Mouse (Mus musculus) ovary, postnatal 10 days (tissue): ENCODE results near the gene Gm10840.
"Not testable (repeated sequence)": the region's sequence is repeated elsewhere in the genome, so short reads cannot be mapped to it uniquely, and the experiment has no call there.

Experiments used
- DNase-seq: peaks from one replicate; pipeline ENCODE4 v3.0.0; 2022; ENCODE audit warnings: low spot score

Gm10840 gene

DNA sequence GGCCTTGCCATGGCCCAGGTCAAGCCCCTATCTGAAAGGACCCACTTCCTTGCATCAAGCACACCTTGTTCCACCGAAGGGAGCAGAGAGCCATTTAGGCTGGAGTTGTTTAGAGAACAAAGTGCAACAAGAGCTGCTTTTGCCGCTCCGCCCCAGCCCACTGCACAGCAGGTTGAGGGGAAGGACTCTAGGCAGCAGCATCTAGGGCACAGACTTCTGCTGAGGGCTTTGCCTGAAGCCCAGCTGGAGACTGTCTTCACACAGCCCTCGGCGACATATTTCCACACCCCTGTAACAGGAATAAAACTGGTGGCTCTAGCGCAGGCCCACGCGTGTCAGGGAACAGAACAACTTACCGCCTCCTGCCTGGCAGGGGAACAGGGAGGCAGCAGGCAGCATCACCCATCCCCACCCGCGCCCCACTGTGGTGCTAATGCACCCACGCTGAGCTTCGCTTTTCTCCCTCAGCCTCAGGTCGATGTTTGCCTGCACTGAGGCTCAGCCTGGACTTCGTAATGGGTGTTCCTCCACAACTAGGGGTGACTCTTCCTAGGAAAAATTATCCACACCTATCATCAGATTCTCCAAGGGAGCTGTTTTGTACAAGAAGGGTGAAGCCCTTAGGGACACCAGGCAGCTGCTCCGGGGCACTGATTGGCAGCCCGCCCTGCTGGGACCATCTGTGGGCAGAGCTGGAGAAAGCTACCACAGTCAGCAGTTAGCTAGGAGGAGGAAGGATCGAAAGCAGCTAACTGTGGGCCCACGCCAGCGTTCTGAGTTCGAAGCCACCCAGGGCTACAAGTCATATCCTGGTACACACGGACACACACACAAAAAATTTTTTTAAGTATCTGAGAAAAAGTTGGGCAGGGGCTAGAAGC lies at the start of gene Gm10840, which contains the start of gene Limd2:
Gene Gm10840, plus strand, starts transcription at position 10 of the 881 bp plus-strand sequence.
Gene Limd2, minus strand, starts transcription at position 20 of the 881 bp plus-strand sequence.
- DNase-seq = no peak

DNA sequence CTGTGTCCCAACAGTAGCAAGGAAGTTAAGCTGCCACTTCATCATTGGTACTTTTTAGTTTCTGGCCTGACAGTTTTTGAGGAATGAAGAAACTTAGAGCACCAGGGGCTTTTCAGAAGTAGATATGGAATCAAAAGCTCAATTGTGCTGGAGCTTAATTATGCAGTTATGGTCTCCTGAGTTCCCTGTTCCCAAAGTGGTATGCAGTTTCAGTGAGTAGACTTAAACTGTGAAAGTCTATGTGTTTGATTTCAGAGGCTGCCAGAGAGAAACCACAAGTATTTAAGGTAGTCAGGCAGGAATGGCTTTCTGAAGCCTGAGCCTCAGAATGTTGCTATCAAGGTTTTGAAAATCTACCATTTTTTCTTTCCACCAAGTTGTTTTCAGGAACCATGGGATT lies 49.0 kb upstream of the Gm10840 start:
- no peak for DNase-seq

DNA sequence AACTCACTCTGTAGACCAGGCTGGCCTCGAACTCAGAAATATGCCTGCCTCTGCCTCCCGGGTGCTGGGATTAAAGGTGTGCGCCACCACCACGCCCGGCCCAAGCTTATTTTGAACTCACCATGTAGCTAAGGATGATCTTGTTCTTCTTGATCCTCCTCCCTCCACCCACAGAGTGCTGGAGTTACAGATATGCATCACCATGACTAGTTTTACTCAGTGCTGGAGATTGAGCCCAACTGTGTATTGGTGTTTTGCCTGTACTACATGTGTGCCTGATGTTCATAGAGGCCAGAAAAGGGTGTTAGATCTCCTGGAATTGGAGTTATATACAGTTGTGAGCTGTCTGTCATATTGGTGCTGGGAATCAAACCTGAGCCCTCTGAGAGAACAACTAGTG lies 38.4 kb upstream of the Gm10840 start:
- DNase-seq = no peak

DNA sequence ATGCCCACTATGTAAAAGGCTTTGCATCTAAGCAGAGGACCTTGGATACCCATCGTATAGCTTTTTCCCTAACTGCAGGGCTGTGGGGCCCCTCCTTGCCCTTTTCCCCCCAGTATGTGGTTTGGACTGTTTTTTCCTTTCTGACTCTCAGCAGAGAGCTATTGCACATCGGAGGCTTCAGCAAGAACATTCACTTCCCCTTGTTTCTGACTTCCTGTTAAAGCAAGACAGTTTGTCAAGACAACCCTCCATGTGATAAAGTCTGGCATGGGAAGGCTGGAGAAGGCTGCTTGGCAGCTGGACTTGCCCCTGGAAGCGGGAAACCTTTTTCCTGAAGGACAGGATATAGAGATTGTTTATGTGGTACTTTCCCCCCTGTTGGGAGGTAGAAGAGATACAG lies 37.9 kb upstream of the Gm10840 start:
- no peak for DNase-seq

DNA sequence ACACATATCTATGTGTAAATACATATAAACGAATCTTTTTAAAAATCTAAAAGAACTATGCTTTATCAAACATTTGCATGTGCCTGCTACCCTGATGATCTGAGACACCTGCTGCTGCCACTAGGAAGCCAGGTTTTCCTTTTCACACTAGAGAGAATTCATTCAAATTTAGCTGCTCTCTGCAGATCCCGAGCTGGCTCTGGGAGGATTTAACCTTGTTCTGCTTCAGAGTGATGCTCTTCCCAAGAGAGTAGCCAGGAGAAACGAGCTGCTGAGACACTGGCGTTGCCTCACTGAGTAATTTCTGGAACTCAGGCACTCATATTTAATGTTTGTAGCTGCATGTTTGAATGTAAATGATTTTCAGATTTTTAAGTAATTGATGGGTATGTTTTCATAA lies 35.9 kb upstream of the Gm10840 start:
- no peak for DNase-seq

DNA sequence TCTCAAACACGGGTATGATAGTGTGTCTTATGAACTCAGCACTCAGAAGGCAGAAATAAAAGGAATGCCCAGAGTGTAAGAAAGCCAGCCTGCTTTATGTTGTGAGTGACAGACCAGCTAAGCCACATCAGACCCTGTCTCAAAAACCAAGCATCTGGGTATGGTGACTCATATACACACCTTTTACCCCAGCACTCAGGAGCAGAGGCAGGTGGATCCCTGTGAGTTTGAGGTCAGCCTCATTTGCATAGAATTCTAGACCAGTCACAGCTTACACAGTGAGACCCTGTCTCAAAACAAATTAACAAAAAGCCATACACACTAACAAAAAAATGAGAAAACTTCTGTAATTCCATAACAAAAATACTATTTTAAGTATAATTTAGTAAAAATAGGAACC lies 34.8 kb upstream of the Gm10840 start:
- no peak for DNase-seq

DNA sequence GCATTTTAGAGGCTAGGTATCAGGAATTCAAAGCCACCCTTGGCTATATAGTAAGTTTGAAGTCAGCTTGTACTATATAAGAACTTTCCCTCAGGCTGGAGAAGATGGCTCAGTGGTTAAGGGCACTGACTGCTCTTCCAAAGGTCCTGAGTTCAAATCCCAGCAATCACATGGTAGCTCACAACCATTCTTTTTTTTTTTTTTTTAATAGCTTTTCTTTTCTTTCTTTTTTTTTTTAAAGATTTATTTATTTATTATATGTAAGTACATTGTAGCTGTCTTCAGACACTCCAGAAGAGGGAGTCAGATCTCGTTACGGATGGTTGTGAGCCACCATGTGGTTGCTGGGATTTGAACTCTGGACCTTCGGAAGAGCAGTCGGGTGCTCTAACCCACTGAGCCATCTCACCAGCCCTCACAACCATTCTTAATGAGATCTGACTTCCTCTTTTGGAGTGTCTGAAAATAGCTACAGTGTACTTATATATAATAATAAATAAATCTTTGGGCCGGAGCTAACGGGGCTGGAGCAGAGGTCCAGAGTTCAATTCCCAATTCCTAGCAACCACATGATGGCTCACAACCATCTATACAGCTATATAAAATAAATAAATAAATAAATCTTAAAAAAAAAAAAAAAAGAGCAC lies 33.8 kb upstream of the Gm10840 start:
- not testable (repeated sequence) for DNase-seq

DNA sequence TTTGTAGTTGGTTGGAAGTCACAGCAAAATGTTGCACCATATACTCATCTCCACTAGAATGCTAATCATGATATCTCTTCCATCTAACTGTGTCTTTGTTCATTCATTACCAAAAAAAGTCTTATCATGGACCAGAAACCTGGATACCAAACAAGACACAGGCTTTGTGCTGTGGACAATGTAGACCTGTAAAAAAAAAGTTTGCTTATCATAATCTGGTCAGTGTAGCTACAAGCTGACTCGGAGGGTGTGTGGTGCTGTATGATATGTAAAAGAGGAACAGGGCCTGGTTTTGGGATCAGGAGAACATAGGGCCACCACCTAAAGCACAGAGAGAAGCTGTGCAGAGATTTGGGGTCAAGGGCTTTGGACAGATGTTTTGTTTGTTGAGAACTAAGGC lies 31.2 kb upstream of the Gm10840 start:
- DNase-seq = no peak

DNA sequence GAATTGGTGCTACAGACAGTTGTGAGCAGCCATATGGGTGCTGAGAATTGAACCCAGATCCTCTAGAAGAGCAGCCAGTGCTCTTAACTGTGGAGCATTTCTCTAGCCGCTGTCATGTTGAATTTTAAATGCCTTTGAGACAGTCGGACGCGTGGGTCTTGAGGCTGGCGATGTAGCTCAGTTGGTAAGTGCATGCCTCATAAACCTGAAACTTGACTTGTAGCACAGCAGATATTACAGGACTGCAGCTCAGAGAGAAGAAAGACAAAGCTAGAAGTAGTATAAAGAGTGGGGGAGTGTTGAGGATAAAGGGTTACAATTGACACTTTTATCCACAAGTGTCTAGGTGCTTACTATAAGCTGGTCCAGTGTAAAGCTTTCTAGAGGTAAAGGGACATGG lies 28.1 kb upstream of the Gm10840 start:
- no peak for DNase-seq

DNA sequence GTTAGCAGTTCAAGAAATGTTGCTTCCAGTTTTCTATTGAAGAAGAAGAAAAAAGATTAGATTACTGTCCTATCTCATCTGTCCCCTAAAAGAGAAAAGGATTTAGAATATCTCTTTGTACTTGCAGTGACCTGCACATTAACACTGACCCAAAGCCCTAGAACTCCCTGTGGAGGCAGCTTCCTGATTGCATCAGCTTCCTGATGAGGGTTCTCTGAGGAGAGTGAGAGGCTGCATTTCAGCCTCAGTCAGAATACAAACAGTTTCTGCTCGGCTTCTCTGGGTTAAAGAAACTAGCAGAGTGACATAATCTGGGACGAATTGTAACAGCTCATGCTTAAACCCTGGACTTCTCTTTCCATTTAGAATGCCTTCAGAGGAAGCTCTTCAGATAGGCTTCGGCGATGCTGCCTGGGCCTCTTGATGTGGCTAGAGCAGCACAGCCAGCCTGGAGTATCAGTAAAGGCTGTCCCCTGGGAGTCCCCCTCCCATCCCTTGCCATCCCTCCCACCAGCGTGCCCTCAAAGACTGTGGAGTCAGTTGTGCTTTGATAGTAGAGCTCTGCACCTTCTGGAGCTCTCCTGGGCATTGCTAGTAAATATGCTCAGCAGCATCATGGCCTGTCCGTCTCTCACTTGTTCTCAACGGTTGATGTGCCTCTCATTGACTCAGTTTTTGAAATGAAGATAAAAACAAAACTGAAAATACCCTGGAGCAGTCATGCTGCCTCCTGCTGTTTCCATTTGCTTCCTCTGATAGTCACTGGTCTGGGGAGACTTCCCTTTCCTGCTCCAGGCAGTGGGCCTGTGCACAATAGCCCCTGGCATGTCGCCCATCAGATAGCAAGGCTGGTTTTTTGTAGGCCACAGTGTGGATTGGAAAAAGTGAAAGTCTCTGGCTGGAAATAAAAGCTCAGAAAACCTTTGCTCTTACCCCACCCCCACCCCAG lies 25.8 kb upstream of the Gm10840 start:
- DNase-seq = peak; percentile 54

DNA sequence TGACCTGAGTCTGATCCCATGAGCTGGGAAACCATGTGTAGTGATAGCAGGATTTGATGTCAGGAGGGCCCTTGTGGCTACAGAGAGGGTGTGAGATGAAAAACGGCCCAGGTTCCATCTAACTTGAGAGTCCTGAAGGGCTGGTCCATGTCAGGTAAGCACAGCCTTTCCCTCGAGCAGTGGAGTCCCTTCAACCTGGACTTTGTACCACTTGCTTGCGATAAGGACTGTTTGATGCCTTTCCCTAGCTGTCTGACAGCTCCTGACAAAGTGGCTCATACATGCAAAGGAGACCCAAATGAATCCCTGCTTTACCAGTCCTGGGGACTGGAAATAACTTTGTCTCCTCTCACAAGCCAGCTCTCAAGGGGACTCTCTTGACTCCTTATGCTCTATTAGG lies 9.4 kb upstream of the Gm10840 start:
- DNase-seq = no peak

DNA sequence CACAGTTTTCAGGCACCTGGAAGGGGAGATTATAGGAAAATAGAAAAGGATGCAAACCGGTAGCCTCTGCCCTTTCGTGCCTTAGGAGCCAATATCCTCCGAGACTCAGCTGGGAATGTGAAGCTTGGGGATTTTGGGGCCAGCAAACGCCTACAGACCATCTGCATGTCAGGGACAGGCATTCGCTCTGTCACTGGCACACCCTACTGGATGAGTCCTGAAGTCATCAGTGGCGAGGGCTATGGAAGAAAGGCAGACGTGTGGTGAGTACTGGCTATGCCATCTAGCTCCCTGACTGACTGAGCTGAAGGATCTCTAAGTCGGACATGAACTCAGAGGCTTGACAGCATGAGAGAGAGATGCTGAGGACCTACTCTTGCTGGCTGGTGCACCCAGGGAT lies 8.5 kb upstream of the Gm10840 start:
- DNase-seq = no peak

DNA sequence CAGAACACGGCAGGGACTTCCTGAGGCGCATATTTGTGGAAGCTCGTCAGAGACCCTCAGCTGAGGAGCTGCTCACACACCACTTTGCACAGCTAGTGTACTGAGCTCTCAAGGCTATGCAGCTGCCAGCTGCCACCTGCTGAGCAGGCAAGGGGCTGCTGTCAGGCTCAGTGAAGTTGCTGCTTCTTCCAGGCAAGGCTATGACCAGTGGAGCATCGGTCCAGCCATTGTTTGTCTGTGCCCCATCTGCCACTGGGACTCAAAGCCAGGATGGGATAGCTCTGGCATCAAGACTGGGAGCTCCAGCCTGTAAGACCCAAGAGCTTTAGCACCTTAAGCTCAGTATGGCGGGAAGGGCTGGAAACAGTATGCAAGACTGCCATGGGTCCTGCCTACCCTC lies 6.6 kb upstream of the Gm10840 start:
- DNase-seq = no peak

DNA sequence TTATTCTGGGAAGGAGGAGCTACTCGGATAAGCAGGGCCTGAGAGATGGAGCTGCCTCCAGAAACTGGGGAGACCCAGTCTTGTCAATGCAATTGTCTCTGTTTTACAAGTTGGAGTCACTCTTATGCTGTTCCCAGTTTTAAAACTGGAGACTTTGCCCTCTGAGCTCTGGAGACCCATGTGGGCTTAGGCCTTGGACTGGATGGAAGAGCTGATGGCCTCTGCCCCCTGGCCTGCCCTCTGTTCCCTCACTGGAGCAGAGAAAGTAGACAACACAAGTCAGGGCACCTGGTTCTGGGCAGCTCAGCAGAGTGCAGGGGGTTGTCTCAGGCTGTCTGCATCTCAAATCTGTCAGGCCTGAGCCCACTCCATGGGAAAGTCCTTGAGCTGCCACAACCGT lies 5.9 kb upstream of the Gm10840 start:
- no peak for DNase-seq

DNA sequence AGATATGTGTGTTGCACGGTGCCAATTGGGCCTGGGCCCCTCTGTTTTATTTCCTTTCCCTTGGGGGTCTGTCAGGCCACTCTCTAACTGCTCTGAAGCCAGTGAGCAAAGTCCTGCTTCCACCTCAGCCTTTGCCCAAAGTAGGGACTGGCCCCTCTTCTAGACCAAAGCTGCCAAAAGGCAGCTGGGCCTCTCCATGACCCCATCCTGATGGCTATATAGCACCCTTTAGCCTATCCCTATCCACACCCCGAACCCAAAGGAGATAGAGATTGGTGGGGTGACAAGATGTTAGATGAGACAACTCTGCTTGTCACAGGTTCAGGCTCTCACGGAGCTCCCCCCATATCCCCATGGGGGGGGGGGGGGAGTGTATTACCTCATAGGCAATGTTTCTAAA lies 4.9 kb upstream of the Gm10840 start:
- no peak for DNase-seq

DNA sequence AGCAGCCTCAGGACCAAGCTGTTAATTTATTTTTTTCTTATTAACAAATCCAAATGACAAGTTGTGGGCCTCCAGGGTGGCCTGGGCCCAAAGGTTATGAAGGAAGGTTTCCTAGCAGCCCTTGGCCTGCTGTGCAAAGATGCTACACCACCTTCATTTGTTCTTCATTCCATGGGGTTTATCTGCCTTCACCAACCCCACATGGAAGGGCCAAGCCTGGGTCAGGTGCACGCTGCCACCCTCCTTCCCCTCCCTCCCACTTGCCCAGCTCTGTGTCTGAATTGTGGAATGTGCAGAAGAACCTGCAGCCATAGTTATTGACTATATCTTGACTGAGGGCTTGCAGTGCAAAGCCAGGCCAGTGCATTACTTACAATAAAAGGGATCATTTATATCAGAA lies 4.4 kb upstream of the Gm10840 start:
- no peak for DNase-seq

DNA sequence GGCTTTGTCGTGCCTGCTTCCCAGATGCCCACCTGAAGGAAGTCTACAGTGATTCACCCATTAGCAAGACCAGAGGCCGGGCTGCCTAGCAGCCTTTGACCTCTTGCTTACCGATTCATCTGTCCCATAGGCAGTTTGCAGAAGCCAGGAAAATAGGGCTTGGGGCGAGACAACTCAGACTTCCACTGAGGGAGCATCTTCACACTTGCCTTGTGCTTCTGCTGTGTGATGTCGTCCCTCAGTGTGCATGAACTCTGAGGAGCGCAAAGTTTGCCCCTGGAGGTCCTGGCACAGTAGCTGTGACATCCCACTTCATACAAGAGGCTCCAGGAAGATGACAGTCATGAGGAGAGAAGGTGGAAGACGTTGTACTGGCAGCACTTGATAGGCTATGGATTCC lies 3.5 kb upstream of the Gm10840 start:
- DNase-seq = no peak

DNA sequence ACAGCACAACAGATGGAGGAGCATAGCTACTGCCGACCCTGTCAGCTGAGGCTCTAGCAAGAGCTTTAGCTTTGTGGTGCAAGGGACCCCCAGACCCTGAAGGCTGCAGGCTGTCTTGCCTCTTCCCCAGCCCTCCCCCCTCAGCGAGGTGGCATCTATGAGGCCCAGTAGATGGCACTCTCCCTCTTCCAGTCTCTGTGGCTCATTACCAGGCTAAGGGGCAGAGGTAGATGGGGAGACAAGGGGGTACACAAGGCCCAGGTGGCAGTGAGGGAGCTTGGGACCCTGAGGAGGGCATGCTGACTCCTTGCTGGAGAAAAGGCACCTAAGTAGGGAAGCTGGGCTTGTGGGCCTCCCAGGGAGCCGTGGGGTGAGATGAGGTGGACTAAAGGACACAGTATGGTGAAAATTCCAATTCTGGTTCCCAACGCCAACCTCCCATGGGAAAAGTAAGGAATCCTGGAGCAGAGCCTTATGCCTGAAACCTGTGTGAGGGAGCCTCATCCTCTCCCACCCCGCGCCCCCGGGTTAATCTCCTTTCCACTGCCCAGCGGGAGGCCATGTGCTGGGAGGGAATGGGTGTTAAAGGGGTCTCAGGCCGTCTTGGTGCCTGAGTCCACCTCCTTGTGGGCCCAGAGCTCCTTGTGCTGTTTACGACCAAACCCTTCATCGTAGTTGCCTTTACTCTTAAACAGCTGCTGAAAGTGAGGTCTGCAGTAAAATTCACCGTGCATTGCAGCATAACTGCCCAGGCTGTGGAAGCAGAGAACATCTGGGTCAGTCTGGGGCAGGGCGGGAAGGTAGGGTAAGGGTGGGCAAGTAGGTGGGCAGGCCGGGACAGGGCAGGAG lies 2.3 kb upstream of the Gm10840 start:
- DNase-seq = no peak

DNA sequence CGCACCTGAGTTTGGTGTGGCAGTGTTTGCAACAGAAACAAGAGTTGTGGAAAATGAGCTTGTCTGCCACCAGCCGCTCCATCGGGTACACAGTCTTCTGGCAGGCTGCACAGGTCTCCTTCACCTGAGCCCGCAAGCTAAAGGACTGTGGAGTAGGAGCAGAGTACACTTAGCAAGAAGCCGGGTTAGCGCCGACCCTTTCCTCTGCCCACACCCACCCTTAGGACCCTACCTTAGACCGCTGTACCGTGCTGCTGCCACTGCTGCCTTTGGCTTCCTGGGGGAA lies 1.8 kb upstream of the Gm10840 start:
- no peak for DNase-seq

DNA sequence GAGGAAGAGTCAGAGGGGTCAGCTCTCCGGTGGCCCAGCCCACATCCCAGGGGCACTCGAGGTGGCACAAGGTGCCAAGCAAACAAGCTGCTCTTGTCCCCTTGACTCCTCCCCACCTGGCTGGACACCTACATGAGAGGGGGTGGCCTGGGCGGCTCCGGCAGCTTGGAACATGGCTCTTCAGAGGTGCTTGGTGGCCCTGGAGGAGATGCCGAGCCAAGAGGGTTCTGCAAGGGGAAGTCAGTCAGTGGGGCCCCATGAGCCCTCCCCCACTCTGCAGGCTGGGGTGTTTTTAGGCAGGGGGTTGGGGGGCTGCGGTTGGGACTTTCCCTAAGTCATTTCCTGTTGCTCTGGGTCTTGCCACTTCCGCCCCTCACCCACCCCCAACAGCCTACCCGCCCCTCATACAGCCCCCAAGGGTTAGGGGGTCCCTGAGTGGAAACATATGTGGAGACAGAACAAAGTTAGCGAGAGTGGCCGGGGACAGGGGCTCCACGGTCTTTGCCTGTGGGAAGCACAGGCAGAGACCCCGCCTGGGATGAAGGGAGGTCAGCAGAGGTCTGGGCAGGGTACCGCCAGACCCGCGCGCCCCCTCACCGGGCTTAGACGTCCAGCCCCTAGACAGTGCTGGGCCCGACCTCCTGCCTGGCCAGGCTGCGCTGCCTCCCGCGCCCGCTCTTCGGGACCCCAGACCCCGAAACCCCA lies 1.3 kb upstream of the Gm10840 start:
- DNase-seq = peak; percentile 21
